Mouse (Mus musculus): ENCODE measurements around the gene Gng8. TPM values are rescaled to one million over a fixed set of nuclear protein-coding genes. Genes with fewer than 3 reads are reported as not detected.

The Gng8 gene
- polyA plus RNA-seq, 1 experiment from 2014 or later, result 2.3 TPM

GRCm38 (mm10) chr7:16890944-16891343 lies 642 bp upstream of the Gng8 start:
- Histone ChIP-seq H3K4me2 (peak overlapping the region; percentile 71), H3K27ac (ENCODE audit: poor library complexity, severe bottlenecking) (peak overlapping the region; percentile 77), H3K27me3 (replicated peaks) (peaks cover 32% of the 10 kb centered on the region), H3K4me3 (peak overlapping the region; percentile 15), H3K9me3 (replicated peaks) (peaks cover 11% of the 10 kb centered on the region), H3K9ac (peak overlapping the region; percentile 42; the same call in 1 of the 2 replicates), H3K4me1 (replicated peaks) (peaks cover 45% of the 10 kb centered on the region), H3K36me3 (peaks cover 33% of the 10 kb centered on the region)
- 1% methylated on average over 23 of the region's 23 CpGs for WGBS
- ATAC-seq (ENCODE audit: insufficient number of reproducible peaks, low FRiP score), result peak; percentile 82

GRCm38 (mm10) chr7:16892352-16892730 lies 755 bp downstream of the Gng8 start:
- Histone ChIP-seq H3K4me1 (replicated peaks) (peaks cover 45% of the 10 kb centered on the region), H3K4me2 (peak overlapping the region; percentile 71), H3K36me3 (peaks cover 19% of the 10 kb centered on the region), H3K9ac (peak overlapping the region; percentile 27; the same call in 1 of the 2 replicates), H3K9me3 (replicated peaks) (0 out of 2 replicates have a peak, but pooled peaks cover 5% of the 10 kb centered on the region), H3K4me3 (peak overlapping the region; percentile 35), H3K27ac (ENCODE audit: poor library complexity, severe bottlenecking) (no peak overlapping the region), H3K27me3 (replicated peaks) (peaks cover 37% of the 10 kb centered on the region)
- 43% methylated on average over 9 of the region's 9 CpGs for WGBS
- ATAC-seq (ENCODE audit: insufficient number of reproducible peaks, low FRiP score), result no peak

- Histone ChIP-seq H3K9ac (no peak overlapping the region), H3K9me3 (replicated peaks) (0 out of 2 replicates have a peak, but pooled peaks cover 5% of the 10 kb centered on the region), H3K27me3 (replicated peaks) (peaks cover 40% of the 10 kb centered on the region), H3K4me2 (peak overlapping the region; percentile 71), H3K27ac (ENCODE audit: poor library complexity, severe bottlenecking) (no peak overlapping the region), H3K36me3 (peaks cover 7% of the 10 kb centered on the region; the same call in 1 of the 2 replicates), H3K4me1 (replicated peaks) (peaks cover 45% of the 10 kb centered on the region), H3K4me3 (peak overlapping the region; percentile 0; the same call in 1 of the 2 replicates)
- no peak for ATAC-seq (ENCODE audit: insufficient number of reproducible peaks, low FRiP score)
- WGBS, result 5% methylated on average over 6 of the region's 6 CpGs
These were observed 2.0 kb downstream of the Gng8 start for GRCm38 (mm10) chr7:16893612-16894011.

DNA sequence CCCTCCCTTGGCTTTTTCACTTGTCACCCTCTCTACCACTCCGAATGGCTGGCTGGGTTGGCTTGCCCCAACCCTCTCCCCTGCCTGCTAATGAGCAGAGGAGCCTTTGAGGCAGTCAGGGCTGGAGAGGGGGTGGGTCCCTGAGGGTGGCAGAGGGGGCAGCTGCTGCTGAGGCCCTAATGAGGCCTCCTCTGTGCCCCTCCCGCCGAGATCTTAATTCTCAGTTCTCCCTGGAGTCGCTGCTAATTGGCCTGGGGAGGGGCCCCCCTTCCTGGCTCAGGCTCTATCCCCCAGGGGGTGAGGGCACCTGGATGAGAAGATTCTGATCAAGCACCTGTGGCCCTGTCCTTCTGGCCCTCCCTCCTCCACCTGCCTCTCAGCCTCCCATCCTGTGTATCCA lies 2.7 kb downstream of the Gng8 start:
- Histone ChIP-seq H3K27ac (ENCODE audit: poor library complexity, severe bottlenecking) (no peak overlapping the region), H3K4me2 (peak overlapping the region; percentile 71; the same call in 1 of the 2 replicates), H3K4me1 (replicated peaks) (peaks cover 45% of the 10 kb centered on the region), H3K27me3 (replicated peaks) (peaks cover 43% of the 10 kb centered on the region), H3K36me3 (peaks cover 3% of the 10 kb centered on the region; the same call in 1 of the 2 replicates), H3K9ac (no peak overlapping the region), H3K4me3 (peak overlapping the region; percentile 20; the same call in 1 of the 2 replicates), H3K9me3 (replicated peaks) (0 out of 2 replicates have a peak, but pooled peaks cover 5% of the 10 kb centered on the region)
- no peak for ATAC-seq (ENCODE audit: insufficient number of reproducible peaks, low FRiP score)
- WGBS, result 2% methylated on average over 4 of the region's 4 CpGs

DNA sequence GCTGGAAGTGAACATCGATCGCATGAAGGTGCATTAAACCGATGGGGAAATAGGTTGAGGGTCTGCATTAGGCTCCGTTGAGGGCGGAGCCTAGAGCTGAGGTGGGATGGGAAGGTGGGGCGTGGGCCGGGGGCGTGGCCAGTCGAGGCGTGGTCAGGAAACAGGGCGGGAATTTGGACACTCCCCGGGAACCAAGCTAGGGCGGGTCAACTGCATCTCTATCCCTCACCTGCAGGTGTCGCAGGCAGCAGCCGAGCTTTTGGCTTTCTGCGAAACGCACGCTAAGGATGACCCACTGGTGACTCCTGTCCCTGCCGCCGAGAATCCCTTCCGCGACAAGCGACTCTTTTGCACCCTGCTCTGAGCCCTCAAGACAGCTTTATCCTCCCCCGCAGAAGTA lies 3.4 kb downstream of the Gng8 start:
- under 1% methylated on average over 24 of the region's 24 CpGs for WGBS
- H3K9ac ChIP-seq, result no peak overlapping the region
- peaks cover 50% of the 10 kb centered on the region for H3K27me3 ChIP-seq (replicated peaks)
- H3K36me3 ChIP-seq, result no peaks in the 10 kb centered on the region
- no peak overlapping the region for H3K27ac ChIP-seq (ENCODE audit: poor library complexity, severe bottlenecking)
- 0 out of 2 replicates have a peak, but pooled peaks have one; percentile 1 for ATAC-seq (ENCODE audit: insufficient number of reproducible peaks, low FRiP score)
- no peaks in the 10 kb centered on the region for H3K9me3 ChIP-seq (replicated peaks)
- H3K4me1 ChIP-seq (replicated peaks), result peaks cover 45% of the 10 kb centered on the region
- peak overlapping the region; percentile 71 for H3K4me2 ChIP-seq
- peak overlapping the region; percentile 20 for H3K4me3 ChIP-seq

DNA sequence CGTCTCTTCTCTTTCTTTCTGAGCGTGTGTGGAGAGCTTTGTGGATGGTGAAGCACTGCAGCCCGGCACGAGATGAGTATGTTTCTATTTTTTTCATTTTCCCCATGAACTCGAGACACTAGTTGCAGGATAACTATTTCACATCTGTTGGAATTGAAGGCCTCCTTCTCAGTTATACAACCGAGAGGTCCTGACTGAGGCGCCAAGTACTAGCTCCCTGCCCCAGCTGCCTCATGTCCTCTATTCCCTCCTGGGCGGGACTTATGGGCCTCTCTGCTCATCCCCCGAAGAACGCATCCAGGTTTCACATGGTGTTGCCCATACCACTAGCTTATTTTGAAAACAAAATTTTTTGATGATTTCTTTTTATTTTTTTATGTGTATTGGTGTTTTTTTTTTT lies 3.9 kb downstream of the Gng8 start:
- no peak overlapping the region for H3K27ac ChIP-seq (ENCODE audit: poor library complexity, severe bottlenecking)
- peak overlapping the region; percentile 71 for H3K4me2 ChIP-seq
- no peak for ATAC-seq (ENCODE audit: insufficient number of reproducible peaks, low FRiP score)
- peaks cover 55% of the 10 kb centered on the region for H3K27me3 ChIP-seq (replicated peaks)
- H3K9ac ChIP-seq, result no peak overlapping the region
- H3K4me3 ChIP-seq, result peak overlapping the region; percentile 20; the same call in 1 of the 2 replicates
- peaks cover 42% of the 10 kb centered on the region for H3K4me1 ChIP-seq (replicated peaks)
- WGBS, result 31% methylated on average over 10 of the region's 10 CpGs
- H3K36me3 ChIP-seq, result no peaks in the 10 kb centered on the region
- H3K9me3 ChIP-seq (replicated peaks), result no peaks in the 10 kb centered on the region

DNA sequence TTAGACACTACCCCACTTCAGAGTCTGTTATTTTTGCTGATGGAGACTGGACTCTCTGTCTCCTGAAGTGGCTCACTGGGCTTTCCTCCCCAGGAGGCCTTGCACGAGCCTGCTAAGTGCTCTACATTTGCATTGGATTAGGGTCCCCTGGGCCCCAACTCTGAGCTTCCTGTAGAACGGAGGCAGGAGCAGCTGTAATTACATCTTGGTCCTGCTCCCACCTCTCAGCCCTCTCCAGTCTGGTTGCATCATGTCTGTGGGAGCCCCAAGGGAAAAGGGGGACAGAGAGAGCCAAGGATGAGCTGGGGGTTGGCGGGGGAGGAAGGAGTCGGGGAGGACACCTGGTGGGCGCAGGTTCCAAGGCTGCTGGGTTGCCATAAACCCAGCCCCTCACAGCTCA lies 8.9 kb downstream of the Gng8 start:
- Histone ChIP-seq H3K4me3 (no peak overlapping the region), H3K27me3 (replicated peaks) (peaks cover 66% of the 10 kb centered on the region), H3K9ac (no peak overlapping the region), H3K36me3 (no peaks in the 10 kb centered on the region), H3K9me3 (replicated peaks) (no peaks in the 10 kb centered on the region), H3K4me1 (replicated peaks) (peaks cover 21% of the 10 kb centered on the region), H3K4me2 (no peak overlapping the region), H3K27ac (ENCODE audit: poor library complexity, severe bottlenecking) (no peak overlapping the region)
- no peak for ATAC-seq (ENCODE audit: insufficient number of reproducible peaks, low FRiP score)
- 34% methylated on average over 5 of the region's 5 CpGs for WGBS

DNA sequence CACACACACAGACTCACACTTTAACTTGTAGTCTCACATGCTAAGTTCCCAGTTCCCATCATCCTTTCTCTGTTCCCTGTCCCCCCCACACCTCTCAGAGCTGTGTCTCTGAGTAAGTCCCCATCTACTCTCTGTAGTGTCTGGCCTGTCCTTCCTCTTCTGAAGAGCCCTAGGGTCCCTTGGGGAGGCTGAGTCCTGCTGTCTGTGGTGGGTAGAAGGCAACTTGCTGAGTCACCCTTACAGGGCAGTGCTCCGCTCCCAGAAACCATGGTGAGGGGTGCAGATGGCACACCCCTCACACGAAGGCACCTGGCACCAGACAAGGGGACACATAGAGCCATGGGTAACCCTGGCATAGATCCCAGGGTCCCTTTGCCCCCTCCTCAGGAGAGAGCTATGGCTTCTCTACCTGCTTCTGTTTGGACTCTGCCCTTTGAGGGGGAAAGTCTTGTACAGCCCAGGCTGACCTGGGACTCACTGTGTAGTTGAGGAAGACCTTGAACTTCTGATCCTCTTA lies 11.9 kb downstream of the Gng8 start:
- Histone ChIP-seq H3K4me1 (replicated peaks) (peaks cover 49% of the 10 kb centered on the region), H3K27me3 (replicated peaks) (peaks cover 64% of the 10 kb centered on the region), H3K36me3 (no peaks in the 10 kb centered on the region), H3K4me2 (no peak overlapping the region), H3K4me3 (no peak overlapping the region), H3K27ac (ENCODE audit: poor library complexity, severe bottlenecking) (no peak overlapping the region), H3K9ac (no peak overlapping the region), H3K9me3 (replicated peaks) (no peaks in the 10 kb centered on the region)
- no peak for ATAC-seq (ENCODE audit: insufficient number of reproducible peaks, low FRiP score)
- 85% methylated on average over 2 of the region's 2 CpGs for WGBS

- no peak overlapping the region for H3K4me3 ChIP-seq
- H3K9ac ChIP-seq, result no peak overlapping the region
- 40% methylated on average over 9 of the region's 10 CpGs for WGBS
- H3K27ac ChIP-seq (ENCODE audit: poor library complexity, severe bottlenecking), result no peak overlapping the region
- H3K9me3 ChIP-seq (replicated peaks), result no peaks in the 10 kb centered on the region
- no peak overlapping the region for H3K4me2 ChIP-seq
- ATAC-seq (ENCODE audit: insufficient number of reproducible peaks, low FRiP score), result no peak
- peaks cover 62% of the 10 kb centered on the region for H3K27me3 ChIP-seq (replicated peaks)
- H3K36me3 ChIP-seq, result no peaks in the 10 kb centered on the region
- peaks cover 56% of the 10 kb centered on the region for H3K4me1 ChIP-seq (replicated peaks)
These were observed 12.6 kb downstream of the Gng8 start for GRCm38 (mm10) chr7:16904120-16904675.

- no peaks in the 10 kb centered on the region for H3K36me3 ChIP-seq
- WGBS, result 41% methylated on average over 9 of the region's 9 CpGs
- no peak overlapping the region for H3K4me2 ChIP-seq
- no peaks in the 10 kb centered on the region for H3K9me3 ChIP-seq (replicated peaks)
- ATAC-seq (ENCODE audit: insufficient number of reproducible peaks, low FRiP score), result no peak
- no peak overlapping the region for H3K4me3 ChIP-seq
- H3K27ac ChIP-seq (ENCODE audit: poor library complexity, severe bottlenecking), result no peak overlapping the region
- H3K27me3 ChIP-seq (replicated peaks), result peaks cover 58% of the 10 kb centered on the region
- peaks cover 60% of the 10 kb centered on the region for H3K4me1 ChIP-seq (replicated peaks)
- no peak overlapping the region for H3K9ac ChIP-seq
These were observed 14.0 kb downstream of the Gng8 start for GRCm38 (mm10) chr7:16905491-16906021.

DNA sequence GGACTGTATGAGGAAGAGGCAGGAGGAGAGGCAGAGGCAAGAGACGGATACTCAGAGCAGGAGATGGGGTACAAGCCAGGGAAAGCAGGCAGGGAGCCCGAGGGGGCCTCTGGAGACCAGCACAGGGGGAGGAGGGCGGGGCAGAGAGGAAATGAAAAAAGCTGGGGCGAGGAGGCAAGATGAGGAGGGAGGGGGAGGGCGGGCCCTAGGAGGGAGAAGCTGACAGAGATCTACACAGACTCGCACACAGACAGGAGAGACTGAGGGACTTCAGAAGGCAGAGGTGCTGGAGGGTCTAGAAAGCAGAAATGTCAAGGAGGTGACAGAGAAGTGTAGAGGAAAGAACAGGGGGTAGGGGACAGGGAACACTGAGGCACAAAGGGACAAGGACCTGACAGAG lies 14.7 kb downstream of the Gng8 start, which contains the start of gene Ptgir:
Gene Ptgir (plus strand): TSS at position 210 of the 400 bp plus-strand sequence.
- Histone ChIP-seq H3K36me3 (no peaks in the 10 kb centered on the region), H3K9me3 (replicated peaks) (no peaks in the 10 kb centered on the region), H3K27ac (ENCODE audit: poor library complexity, severe bottlenecking) (no peak within 1 kb of the TSS), H3K4me3 (no peak within 1 kb of the TSS), H3K4me1 (replicated peaks) (peaks cover 60% of the 10 kb centered on the region), H3K27me3 (replicated peaks) (peaks cover 56% of the 10 kb centered on the region), H3K9ac (no peak within 1 kb of the TSS), H3K4me2 (no peak within 1 kb of the TSS)
- 21% methylated on average over 6 of the region's 6 CpGs for WGBS
- no peak for ATAC-seq (ENCODE audit: insufficient number of reproducible peaks, low FRiP score)

Measured in heart, embryonic 12.5 days (tissue).